Mouse (Mus musculus): ENCODE measurements around the gene Gemin8.

DNA sequence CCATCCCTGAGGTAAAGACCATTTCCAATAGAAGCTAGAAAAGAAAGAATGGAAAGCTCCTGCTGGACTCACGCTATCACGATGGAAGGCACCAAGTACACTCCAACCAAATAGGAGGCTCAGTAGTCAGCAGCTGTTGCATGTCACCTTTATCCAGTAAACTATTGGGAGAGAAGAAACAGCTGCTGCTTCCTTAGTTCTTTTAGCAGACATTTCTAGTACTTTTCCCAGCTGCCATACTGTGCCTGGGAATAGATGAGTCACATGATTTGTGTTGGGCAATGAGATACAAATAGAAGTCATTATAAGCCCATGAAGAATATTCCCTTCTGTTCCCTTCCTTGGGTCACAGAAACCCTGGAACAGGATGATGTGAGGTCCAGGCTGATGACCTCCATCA lies 28.0 kb downstream of the Gemin8 start:
- no peak for TF ChIP-seq CTCF (IDR thresholded peaks at IDR 0.05; ENCODE audit: low read depth)
- no peak for TF ChIP-seq EP300 (optimal IDR thresholded peaks at IDR 0.05)

Measured in stomach, postnatal 0 days (tissue).